20 mouse cellular contexts compared by ENCODE assay signal in the genomic region with DNA sequence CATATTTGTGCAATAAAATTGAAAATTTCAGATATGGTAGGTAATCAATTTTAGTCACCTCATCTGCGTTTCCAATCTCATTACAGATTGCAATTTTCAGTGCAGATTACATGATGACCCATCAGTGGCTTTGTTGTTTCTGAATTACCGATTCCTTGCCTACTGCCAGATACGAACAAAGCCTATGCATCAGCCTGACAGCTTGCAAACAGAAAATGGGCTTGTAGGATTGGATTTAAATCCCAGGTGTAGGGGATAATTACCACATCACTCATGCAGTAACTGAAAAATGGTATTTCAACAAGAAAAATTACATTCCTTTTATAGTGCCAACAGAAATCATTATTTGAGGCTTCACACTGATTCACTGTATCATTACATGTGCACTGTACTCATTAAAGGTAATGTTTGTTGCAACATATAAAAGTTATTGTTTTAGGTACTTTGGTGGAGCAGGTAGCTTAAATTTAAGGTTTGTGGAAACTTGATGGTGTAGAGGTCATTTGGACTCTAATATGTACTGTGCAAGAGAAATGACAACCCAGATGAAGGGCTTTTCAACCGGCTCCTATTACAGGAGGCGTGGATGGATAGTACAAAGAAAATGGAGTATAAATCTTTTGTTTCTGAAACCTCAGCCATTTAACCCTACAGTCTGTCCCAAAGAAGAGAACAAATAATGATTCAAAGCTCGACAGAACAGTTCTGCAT.
DNase-seq lines count a peak whose midpoint lies in the region; ATAC-seq lines count a peak whose summit lies in the region.
"Had no signal": no experiment of that assay in that cellular context is flagged by ENCODE, and none has a peak within 500 bp of the region (broad histone marks: within the 10 kb centered on the region; RNA-seq: fewer than 3 reads in every experiment).

No protein-coding gene starts in this region.

- WGBS in forebrain, embryonic 15.5 days = 63% methylated on average over 6 of the region's 6 CpGs
- WGBS in forebrain, embryonic 11.5 days = 87% methylated on average over 6 of the region's 6 CpGs
- WGBS in embryonic facial prominence, embryonic 14.5 days = 71% methylated on average over 6 of the region's 6 CpGs
- 53% methylated on average over 6 of the region's 6 CpGs for WGBS in hindbrain, embryonic 16.5 days
- WGBS in neural tube, embryonic 13.5 days = 57% methylated on average over 6 of the region's 6 CpGs

- DNase-seq in forebrain, embryonic 11.5 days (ENCODE audit: low spot score) = no peak
- no peak for DNase-seq in embryonic facial prominence, embryonic 14.5 days (ENCODE audit: low spot score)
- DNase-seq in lung, postnatal 25 days (ENCODE audit: low spot score) = no peak
- DNase-seq in urinary bladder, postnatal 25 days (ENCODE audit: low spot score) = no peak
- DNase-seq: adrenal gland, postnatal 36 days; cerebellum, adult 18-20 months; cerebellum, postnatal 25 days; embryo, embryonic 11 days; gastrocnemius, adult 2 months; heart, adult 11 months; heart, postnatal 36 days; lung, adult 18-20 months; lung, postnatal 36 days; right cerebral cortex, postnatal 25 days; thymus, postnatal 36 days had no signal

- no peak overlapping the region for H3K9ac ChIP-seq in forebrain, embryonic 15.5 days (replicated peaks)
- H3K9ac ChIP-seq in forebrain, embryonic 11.5 days (ENCODE audit: low read length) = no peak overlapping the region
- no peak overlapping the region for H3K9ac ChIP-seq in embryonic facial prominence, embryonic 14.5 days (ENCODE audit: low read depth, low read length)
- no peak overlapping the region for H3K9ac ChIP-seq in hindbrain, embryonic 16.5 days (ENCODE audit: low read depth, low read length)
- H3K9ac ChIP-seq in neural tube, embryonic 13.5 days = no peak overlapping the region
- H3K9ac ChIP-seq: intestine, embryonic 15.5 days had no signal

- H3K4me2 ChIP-seq in forebrain, embryonic 15.5 days (replicated peaks) = no peak overlapping the region
- no peak overlapping the region for H3K4me2 ChIP-seq in forebrain, embryonic 11.5 days (ENCODE audit: low read depth, low read length, severe bottlenecking)
- H3K4me2 ChIP-seq in embryonic facial prominence, embryonic 14.5 days (ENCODE audit: low read depth, low read length) = no peak overlapping the region
- no peak overlapping the region for H3K4me2 ChIP-seq in hindbrain, embryonic 16.5 days (ENCODE audit: low read length)
- no peak overlapping the region for H3K4me2 ChIP-seq in neural tube, embryonic 13.5 days
- H3K4me2 ChIP-seq: intestine, embryonic 15.5 days; liver, embryonic 11.5 days had no signal

- no peaks in the 10 kb centered on the region for H3K9me3 ChIP-seq in forebrain, embryonic 15.5 days
- no peaks in the 10 kb centered on the region for H3K9me3 ChIP-seq in forebrain, embryonic 11.5 days (ENCODE audit: control insufficient read depth, low read length)
- no peaks in the 10 kb centered on the region for H3K9me3 ChIP-seq in embryonic facial prominence, embryonic 14.5 days (ENCODE audit: control insufficient read depth, low read length)
- H3K9me3 ChIP-seq in hindbrain, embryonic 16.5 days (ENCODE audit: control insufficient read depth, low read length) = no peaks in the 10 kb centered on the region
- no peaks in the 10 kb centered on the region for H3K9me3 ChIP-seq in neural tube, embryonic 13.5 days
- H3K9me3 ChIP-seq: intestine, embryonic 15.5 days had no signal

- no peak overlapping the region for H3K4me3 ChIP-seq in forebrain, embryonic 15.5 days
- H3K4me3 ChIP-seq in forebrain, embryonic 11.5 days (ENCODE audit: low read depth, low read length) = no peak overlapping the region
- H3K4me3 ChIP-seq in embryonic facial prominence, embryonic 14.5 days (ENCODE audit: low read depth, low read length) = no peak overlapping the region
- H3K4me3 ChIP-seq in hindbrain, embryonic 16.5 days (ENCODE audit: low read length) = no peak overlapping the region
- H3K4me3 ChIP-seq in neural tube, embryonic 13.5 days = no peak overlapping the region
- H3K4me3 ChIP-seq: gastrocnemius, adult 2 months; intestine, embryonic 15.5 days had no signal

- H3K36me3 ChIP-seq in forebrain, embryonic 15.5 days = no peaks in the 10 kb centered on the region
- no peaks in the 10 kb centered on the region for H3K36me3 ChIP-seq in forebrain, embryonic 11.5 days (ENCODE audit: control insufficient read depth, insufficient read depth, low read length)
- H3K36me3 ChIP-seq in embryonic facial prominence, embryonic 14.5 days (ENCODE audit: control insufficient read depth, insufficient read depth, low read length) = no peaks in the 10 kb centered on the region
- H3K36me3 ChIP-seq in hindbrain, embryonic 16.5 days (ENCODE audit: control insufficient read depth, insufficient read depth, low read length) = no peaks in the 10 kb centered on the region
- H3K36me3 ChIP-seq in neural tube, embryonic 13.5 days = no peaks in the 10 kb centered on the region
- H3K36me3 ChIP-seq: intestine, embryonic 15.5 days had no signal

- H3K27ac ChIP-seq in forebrain, embryonic 15.5 days (replicated peaks) = no peak overlapping the region
- H3K27ac ChIP-seq in forebrain, embryonic 11.5 days (ENCODE audit: low read depth, low read length) = no peak overlapping the region
- no peak overlapping the region for H3K27ac ChIP-seq in embryonic facial prominence, embryonic 14.5 days (replicated peaks; ENCODE audit: low read depth, low read length)
- H3K27ac ChIP-seq in hindbrain, embryonic 16.5 days (ENCODE audit: low read depth, low read length) = no peak overlapping the region
- peak overlapping the region; percentile 66; the same call in 1 of the 2 replicates for H3K27ac ChIP-seq in neural tube, embryonic 13.5 days (replicated peaks)
- H3K27ac ChIP-seq: gastrocnemius, adult 2 months; intestine, embryonic 15.5 days had no signal

- no peaks in the 10 kb centered on the region for H3K27me3 ChIP-seq in forebrain, embryonic 15.5 days
- no peaks in the 10 kb centered on the region for H3K27me3 ChIP-seq in forebrain, embryonic 11.5 days (ENCODE audit: control insufficient read depth, insufficient read depth, low read length)
- no peaks in the 10 kb centered on the region for H3K27me3 ChIP-seq in embryonic facial prominence, embryonic 14.5 days (replicated peaks; ENCODE audit: control insufficient read depth, insufficient read depth, low read length)
- H3K27me3 ChIP-seq in hindbrain, embryonic 16.5 days (replicated peaks; ENCODE audit: control insufficient read depth, insufficient read depth, low read length) = no peaks in the 10 kb centered on the region
- no peaks in the 10 kb centered on the region for H3K27me3 ChIP-seq in neural tube, embryonic 13.5 days
- H3K27me3 ChIP-seq: intestine, embryonic 15.5 days had no signal

- ATAC-seq in forebrain, embryonic 15.5 days (replicated peaks) = 0 out of 2 replicates have a peak, but pooled peaks have one; percentile 41
- no peak for ATAC-seq in forebrain, embryonic 11.5 days (replicated peaks; ENCODE audit: low FRiP score)
- ATAC-seq in embryonic facial prominence, embryonic 14.5 days (ENCODE audit: low read depth) = 0 out of 2 replicates have a peak, but pooled peaks have one; percentile 41
- peak; percentile 72 for ATAC-seq in hindbrain, embryonic 16.5 days
- ATAC-seq in neural tube, embryonic 13.5 days (ENCODE audit: low read depth) = peak; percentile 75
- ATAC-seq: intestine, embryonic 15.5 days had no signal

- no peaks in the 10 kb centered on the region for H3K4me1 ChIP-seq in forebrain, embryonic 15.5 days
- no peaks in the 10 kb centered on the region for H3K4me1 ChIP-seq in forebrain, embryonic 11.5 days (replicated peaks; ENCODE audit: control insufficient read depth, insufficient read depth, low read length)
- H3K4me1 ChIP-seq in embryonic facial prominence, embryonic 14.5 days (ENCODE audit: control insufficient read depth, insufficient read depth, low read length) = no peaks in the 10 kb centered on the region
- no peaks in the 10 kb centered on the region for H3K4me1 ChIP-seq in hindbrain, embryonic 16.5 days (ENCODE audit: control insufficient read depth, insufficient read depth, low read depth, low read length)
- no peaks in the 10 kb centered on the region; the same call in 1 of the 2 replicates for H3K4me1 ChIP-seq in neural tube, embryonic 13.5 days (replicated peaks)
- H3K4me1 ChIP-seq: intestine, embryonic 15.5 days had no signal
